Mouse (Mus musculus): ENCODE measurements around the gene Carns1. TPM values are rescaled to one million over a fixed set of nuclear protein-coding genes. Genes with fewer than 3 reads are reported as not detected.
A peak's percentile ranks its signal among the peaks of the same experiment; 100 is the strongest.

The Carns1 gene
- polyA plus RNA-seq, 1 experiment from 2014 or later: 3.3 TPM

DNA sequence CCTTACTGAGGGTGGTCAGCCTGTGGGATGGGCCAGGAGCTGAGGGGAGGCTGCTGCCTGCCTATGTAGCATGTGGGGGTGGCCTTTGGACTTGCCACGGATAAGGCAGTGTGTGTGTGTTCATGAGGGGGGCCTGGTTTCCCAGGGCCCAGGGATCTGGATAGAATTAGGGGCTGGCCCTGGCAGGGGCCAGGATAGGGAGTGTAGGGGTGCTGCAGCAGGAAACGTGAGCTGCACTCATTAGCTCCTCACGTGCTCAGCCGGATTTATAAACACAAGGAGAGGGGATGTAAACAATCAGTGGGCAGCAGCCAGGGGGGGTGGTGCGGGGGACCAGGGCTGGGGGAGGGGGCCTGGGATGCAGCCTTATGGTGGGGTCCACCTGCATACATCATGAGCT lies 41.9 kb upstream of the Carns1 start:
- Histone ChIP-seq H3K4me3 (ENCODE audit: low read depth, low read length) (no peak overlapping the region), H3K27me3 (ENCODE audit: control insufficient read depth, insufficient read depth, low read length) (peaks cover 42% of the 10 kb centered on the region), H3K4me1 (replicated peaks; ENCODE audit: control insufficient read depth, insufficient read depth, low read length) (peaks cover 11% of the 10 kb centered on the region), H3K36me3 (ENCODE audit: control insufficient read depth, insufficient read depth, low read length) (no peaks in the 10 kb centered on the region), H3K9me3 (ENCODE audit: control insufficient read depth, low read length) (no peaks in the 10 kb centered on the region), H3K27ac (ENCODE audit: low read depth, low read length) (no peak overlapping the region), H3K4me2 (replicated peaks; ENCODE audit: low read depth, low read length) (no peak overlapping the region), H3K9ac (ENCODE audit: low read depth, low read length) (no peak overlapping the region)
- 16% methylated on average over 4 of the region's 5 CpGs for WGBS
- ATAC-seq (ENCODE audit: low FRiP score) (no peak), DNase-seq (ENCODE audit: low spot score) (no peak)

DNA sequence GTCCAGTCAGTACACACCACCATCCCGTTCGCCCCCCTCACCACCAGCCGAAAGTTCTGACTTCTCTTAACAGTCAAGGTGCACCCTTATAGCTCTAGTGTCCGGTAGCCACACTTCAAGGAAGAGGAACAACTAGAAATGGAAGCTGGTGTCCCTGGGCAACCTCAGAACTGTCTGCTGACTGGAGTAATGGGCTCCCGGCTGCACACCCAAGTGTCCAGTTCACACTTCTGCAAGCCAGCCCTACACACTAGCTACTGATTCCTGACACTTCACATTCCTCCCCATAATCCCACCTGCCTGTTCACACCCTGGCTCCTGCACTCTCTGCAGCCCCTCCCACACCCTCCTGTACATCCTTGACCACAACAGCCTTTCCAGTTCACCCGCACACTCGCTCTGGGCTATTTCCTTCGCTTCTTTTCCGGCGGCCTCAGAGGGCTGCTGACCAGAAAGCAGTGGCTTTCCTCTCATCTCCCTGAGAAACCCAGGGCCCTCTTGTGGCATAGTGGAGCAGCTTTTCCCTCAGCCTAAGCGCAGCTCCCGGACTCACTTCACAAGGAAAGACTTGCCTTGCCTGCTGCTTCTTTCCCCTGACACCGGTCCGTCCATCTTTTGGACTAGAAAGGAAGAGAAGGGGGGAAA lies 40.9 kb upstream of the Carns1 start:
- no peak overlapping the region for H3K4me2 ChIP-seq (replicated peaks; ENCODE audit: low read depth, low read length)
- peak; percentile 8; the same call in 1 of the 2 replicates for ATAC-seq (ENCODE audit: low FRiP score)
- peaks cover 43% of the 10 kb centered on the region for H3K27me3 ChIP-seq (ENCODE audit: control insufficient read depth, insufficient read depth, low read length)
- WGBS: 19% methylated on average over 14 of the region's 14 CpGs
- no peak overlapping the region for H3K27ac ChIP-seq (ENCODE audit: low read depth, low read length)
- H3K36me3 ChIP-seq (ENCODE audit: control insufficient read depth, insufficient read depth, low read length): no peaks in the 10 kb centered on the region
- no peaks in the 10 kb centered on the region for H3K9me3 ChIP-seq (ENCODE audit: control insufficient read depth, low read length)
- H3K4me3 ChIP-seq (ENCODE audit: low read depth, low read length): no peak overlapping the region
- no peak overlapping the region for H3K9ac ChIP-seq (ENCODE audit: low read depth, low read length)
- DNase-seq (ENCODE audit: low spot score): peak; percentile 54
- peaks cover 11% of the 10 kb centered on the region for H3K4me1 ChIP-seq (replicated peaks; ENCODE audit: control insufficient read depth, insufficient read depth, low read length)

DNA sequence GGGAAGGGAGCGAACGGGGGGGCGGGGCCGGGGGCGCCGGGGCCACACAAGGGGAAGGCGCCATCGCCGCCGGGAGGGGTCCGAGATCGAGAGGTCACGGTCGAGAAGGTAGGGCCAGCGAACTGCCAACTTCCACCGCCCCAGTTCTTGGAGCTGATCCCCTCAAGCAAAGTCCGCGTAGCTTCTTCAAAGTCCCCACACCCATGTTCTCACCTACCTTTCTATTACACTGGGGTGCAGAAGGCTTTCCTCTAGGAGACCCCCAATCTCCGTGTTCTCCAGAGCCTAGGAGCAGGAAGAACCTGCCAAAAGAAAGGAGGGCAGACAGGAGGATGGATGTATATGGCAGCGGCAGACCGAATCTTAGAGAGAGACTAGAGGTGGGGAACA lies 40.2 kb upstream of the Carns1 start:
- Histone ChIP-seq H3K4me3 (ENCODE audit: low read depth, low read length) (peak overlapping the region; percentile 59), H3K27me3 (ENCODE audit: control insufficient read depth, insufficient read depth, low read length) (peaks cover 43% of the 10 kb centered on the region)
- DNase-seq (ENCODE audit: low spot score): no peak

DNA sequence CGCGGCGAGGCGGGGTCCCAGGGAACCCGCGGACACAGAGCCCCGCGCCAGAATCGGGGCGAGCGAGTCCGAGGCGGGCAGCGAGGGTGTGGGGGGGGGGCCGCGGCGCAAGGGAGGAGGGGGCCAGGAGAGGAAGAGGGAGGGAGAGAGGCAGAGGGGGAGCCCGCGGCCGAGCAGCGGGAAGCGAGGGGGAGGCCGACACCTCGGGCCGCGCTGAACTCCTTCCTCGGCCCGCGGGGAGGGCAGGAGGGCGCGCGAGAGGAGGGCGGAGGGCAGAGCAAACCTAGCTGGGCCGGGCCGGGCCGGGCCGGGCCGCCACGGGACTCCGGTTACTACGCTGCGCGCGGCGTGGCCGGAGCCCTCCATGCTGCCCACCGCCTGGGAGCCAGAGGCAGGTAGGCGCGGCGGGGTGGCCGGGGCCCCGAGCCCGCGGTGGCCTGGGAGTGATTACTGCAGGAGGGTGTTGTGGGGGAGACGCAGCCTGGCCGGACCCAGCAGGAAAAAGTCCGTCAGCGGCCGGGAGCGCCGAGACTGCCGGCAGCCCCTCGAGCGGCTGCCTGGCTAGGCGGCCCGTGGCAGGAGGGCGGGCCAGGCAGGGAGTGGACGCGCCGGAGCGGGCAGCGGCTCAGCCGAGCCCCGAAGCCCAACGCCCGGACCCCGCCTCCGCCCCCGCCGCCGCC lies 39.6 kb upstream of the Carns1 start:
- H3K27me3 ChIP-seq (ENCODE audit: control insufficient read depth, insufficient read depth, low read length): peaks cover 43% of the 10 kb centered on the region
- peak overlapping the region; percentile 59 for H3K4me3 ChIP-seq (ENCODE audit: low read depth, low read length)
- H3K27ac ChIP-seq (ENCODE audit: low read depth, low read length): no peak overlapping the region
- WGBS: 0% methylated on average over 33 of the region's 81 CpGs
- H3K4me1 ChIP-seq (replicated peaks; ENCODE audit: control insufficient read depth, insufficient read depth, low read length): peaks cover 11% of the 10 kb centered on the region
- H3K4me2 ChIP-seq (replicated peaks; ENCODE audit: low read depth, low read length): peak overlapping the region; percentile 100
- peak; percentile 39; the same call in 1 of the 2 replicates for ATAC-seq (ENCODE audit: low FRiP score)
- peak; percentile 54 for DNase-seq (ENCODE audit: low spot score)
- H3K9me3 ChIP-seq (ENCODE audit: control insufficient read depth, low read length): no peaks in the 10 kb centered on the region
- H3K36me3 ChIP-seq (ENCODE audit: control insufficient read depth, insufficient read depth, low read length): no peaks in the 10 kb centered on the region
- peak overlapping the region; percentile 72 for H3K9ac ChIP-seq (ENCODE audit: low read depth, low read length)

More for the DNA sequence above, 40.2 kb upstream of the Carns1 start:
- Histone ChIP-seq H3K36me3 (ENCODE audit: control insufficient read depth, insufficient read depth, low read length) (no peaks in the 10 kb centered on the region), H3K4me2 (replicated peaks; ENCODE audit: low read depth, low read length) (peak overlapping the region; percentile 100), H3K4me1 (replicated peaks; ENCODE audit: control insufficient read depth, insufficient read depth, low read length) (peaks cover 11% of the 10 kb centered on the region), H3K9ac (ENCODE audit: low read depth, low read length) (peak overlapping the region; percentile 72; the same call in 1 of the 2 replicates), H3K27ac (ENCODE audit: low read depth, low read length) (no peak overlapping the region), H3K9me3 (ENCODE audit: control insufficient read depth, low read length) (no peaks in the 10 kb centered on the region)
- 2% methylated on average over 19 of the region's 21 CpGs for whole genome bisulfite sequencing
- no peak for ATAC-seq (ENCODE audit: low FRiP score)

- ATAC-seq (ENCODE audit: low FRiP score) (peak; percentile 41; the same call in 1 of the 2 replicates), DNase-seq (ENCODE audit: low spot score) (peak; percentile 61)
- H3K9me3 ChIP-seq (ENCODE audit: control insufficient read depth, low read length): no peaks in the 10 kb centered on the region
- no peaks in the 10 kb centered on the region for H3K36me3 ChIP-seq (ENCODE audit: control insufficient read depth, insufficient read depth, low read length)
- H3K9ac ChIP-seq (ENCODE audit: low read depth, low read length): peak within 1 kb of the TSS; percentile 72
- under 1% methylated on average over 48 of the region's 49 CpGs for WGBS
- peaks cover 43% of the 10 kb centered on the region for H3K27me3 ChIP-seq (ENCODE audit: control insufficient read depth, insufficient read depth, low read length)
- H3K4me3 ChIP-seq (ENCODE audit: low read depth, low read length): peak within 1 kb of the TSS; percentile 59
- H3K4me2 ChIP-seq (replicated peaks; ENCODE audit: low read depth, low read length): peak within 1 kb of the TSS; percentile 100
- peaks cover 11% of the 10 kb centered on the region for H3K4me1 ChIP-seq (replicated peaks; ENCODE audit: control insufficient read depth, insufficient read depth, low read length)
- H3K27ac ChIP-seq (ENCODE audit: low read depth, low read length): no peak within 1 kb of the TSS
Measured at GRCm38 (mm10) chr19:4214071-4214770, 38.9 kb upstream of the Carns1 start, which contains the start of the genes Clcf1 and AC109138.7. Clcf1 (plus strand) TSS chr19:4214238. AC109138.7 (plus strand) TSS chr19:4214357.

- Histone ChIP-seq H3K4me3 (ENCODE audit: low read depth, low read length) (no peak overlapping the region), H3K27me3 (ENCODE audit: control insufficient read depth, insufficient read depth, low read length) (peaks cover 43% of the 10 kb centered on the region)
- under 1% methylated on average over 9 of the region's 9 CpGs for WGBS
Measured at GRCm38 (mm10) chr19:4213524-4213974, 38.3 kb upstream of the Carns1 start.

GRCm38 (mm10) chr19:4211891-4212588 lies 36.8 kb upstream of the Carns1 start:
- H3K27ac ChIP-seq (ENCODE audit: low read depth, low read length): no peak overlapping the region
- ATAC-seq (ENCODE audit: low FRiP score) (no peak), DNase-seq (ENCODE audit: low spot score) (no peak)
- peaks cover 42% of the 10 kb centered on the region for H3K27me3 ChIP-seq (ENCODE audit: control insufficient read depth, insufficient read depth, low read length)
- H3K36me3 ChIP-seq (ENCODE audit: control insufficient read depth, insufficient read depth, low read length): no peaks in the 10 kb centered on the region
- WGBS: 23% methylated on average over 4 of the region's 4 CpGs
- no peak overlapping the region for H3K9ac ChIP-seq (ENCODE audit: low read depth, low read length)
- peaks cover 11% of the 10 kb centered on the region for H3K4me1 ChIP-seq (replicated peaks; ENCODE audit: control insufficient read depth, insufficient read depth, low read length)
- no peaks in the 10 kb centered on the region for H3K9me3 ChIP-seq (ENCODE audit: control insufficient read depth, low read length)
- no peak overlapping the region for H3K4me2 ChIP-seq (replicated peaks; ENCODE audit: low read depth, low read length)
- no peak overlapping the region for H3K4me3 ChIP-seq (ENCODE audit: low read depth, low read length)

More at GRCm38 (mm10) chr19:4213524-4213974, 38.3 kb upstream of the Carns1 start:
- H3K36me3 ChIP-seq (ENCODE audit: control insufficient read depth, insufficient read depth, low read length): no peaks in the 10 kb centered on the region
- H3K9ac ChIP-seq (ENCODE audit: low read depth, low read length): no peak overlapping the region
- DNase-seq (ENCODE audit: low spot score) (no peak), ATAC-seq (ENCODE audit: low FRiP score) (no peak)
- H3K27ac ChIP-seq (ENCODE audit: low read depth, low read length): no peak overlapping the region
- H3K4me1 ChIP-seq (replicated peaks; ENCODE audit: control insufficient read depth, insufficient read depth, low read length): peaks cover 11% of the 10 kb centered on the region
- no peaks in the 10 kb centered on the region for H3K9me3 ChIP-seq (ENCODE audit: control insufficient read depth, low read length)
- H3K4me2 ChIP-seq (replicated peaks; ENCODE audit: low read depth, low read length): no peak overlapping the region

DNA sequence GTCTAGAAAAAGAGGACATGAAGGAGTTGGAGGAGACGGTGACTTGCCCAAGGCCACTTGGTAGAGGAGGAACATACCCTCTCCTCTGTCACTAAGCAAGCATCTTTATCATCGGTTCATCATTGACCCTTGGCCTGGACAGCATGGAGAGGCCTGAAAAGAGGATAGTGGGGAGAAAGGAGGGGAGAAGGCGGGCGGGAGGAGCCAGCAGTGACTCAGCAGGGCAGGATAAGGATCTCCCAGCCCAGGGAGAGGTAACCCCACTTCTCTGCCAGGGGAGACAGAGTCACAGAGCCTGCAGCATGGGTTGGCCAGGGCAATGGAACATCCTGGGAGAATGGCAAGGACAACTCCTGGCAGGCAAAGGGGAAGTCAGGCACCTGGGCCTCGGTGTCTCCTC lies 33.3 kb upstream of the Carns1 start:
- H3K9me3 ChIP-seq (ENCODE audit: control insufficient read depth, low read length): no peaks in the 10 kb centered on the region
- H3K36me3 ChIP-seq (ENCODE audit: control insufficient read depth, insufficient read depth, low read length): no peaks in the 10 kb centered on the region
- H3K9ac ChIP-seq (ENCODE audit: low read depth, low read length): no peak overlapping the region
- DNase-seq (ENCODE audit: low spot score): no peak
- no peak overlapping the region for H3K4me2 ChIP-seq (replicated peaks; ENCODE audit: low read depth, low read length)
- ATAC-seq (ENCODE audit: low FRiP score): no peak
- H3K4me3 ChIP-seq (ENCODE audit: low read depth, low read length): no peak overlapping the region
- 74% methylated on average over 5 of the region's 5 CpGs for WGBS
- H3K27ac ChIP-seq (ENCODE audit: low read depth, low read length): no peak overlapping the region
- peaks cover 15% of the 10 kb centered on the region for H3K27me3 ChIP-seq (ENCODE audit: control insufficient read depth, insufficient read depth, low read length)
- H3K4me1 ChIP-seq (replicated peaks; ENCODE audit: control insufficient read depth, insufficient read depth, low read length): peaks cover 2% of the 10 kb centered on the region
